Mouse (Mus musculus) right cerebral cortex, adult 18-20 months (tissue): ENCODE data around the gene A730049H05Rik.

Experiments
- DNase-seq: peaks from one replicate; pipeline ENCODE4 v3.0.0; 2022; ENCODE audit warnings: mixed read lengths

The A730049H05Rik gene

DNA sequence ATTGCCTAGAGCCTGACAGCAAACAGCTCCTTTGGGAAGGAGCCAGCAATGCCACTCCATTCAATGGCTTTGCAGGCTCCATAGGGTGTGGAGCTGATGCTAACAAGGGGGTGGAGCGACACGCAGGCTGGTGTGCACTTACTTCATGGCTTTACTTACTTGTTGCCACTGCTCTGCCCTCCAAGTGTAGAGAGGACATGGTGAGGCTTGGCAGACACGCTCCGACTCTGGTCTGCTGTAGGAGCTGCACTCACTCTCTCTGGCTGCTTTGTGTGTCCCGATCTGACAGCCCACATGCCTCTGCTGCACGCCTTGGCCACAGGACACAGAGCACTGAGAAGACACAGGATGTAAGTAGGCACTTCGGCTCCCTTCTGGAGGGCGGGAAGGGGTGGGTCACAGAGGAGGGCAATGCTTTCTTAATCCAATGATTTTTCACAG lies at the start of gene A730049H05Rik:
Gene A730049H05Rik, plus strand, starts transcription at position 168 of the 441 bp plus-strand sequence.
- no peak for DNase-seq

DNA sequence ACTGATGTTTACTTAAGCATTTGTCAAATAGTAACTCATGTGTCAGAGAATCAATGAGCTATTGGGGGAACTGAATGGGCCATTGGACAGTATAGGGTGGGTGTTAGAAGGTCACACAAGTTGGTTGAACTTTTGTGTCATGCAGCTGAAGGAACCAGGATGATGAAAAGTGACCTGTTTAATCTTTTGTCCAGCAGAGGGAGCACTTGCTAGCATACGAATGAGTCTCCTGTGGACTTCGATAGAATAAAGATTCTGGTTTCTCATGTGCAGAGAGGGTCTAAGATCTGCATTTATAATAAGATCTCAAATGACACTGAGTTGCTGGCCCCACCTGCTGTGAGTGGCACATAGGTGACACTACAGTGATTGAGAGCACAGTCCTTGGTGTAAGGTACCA lies 39.9 kb upstream of the A730049H05Rik start:
- DNase-seq: peak; percentile 31

DNA sequence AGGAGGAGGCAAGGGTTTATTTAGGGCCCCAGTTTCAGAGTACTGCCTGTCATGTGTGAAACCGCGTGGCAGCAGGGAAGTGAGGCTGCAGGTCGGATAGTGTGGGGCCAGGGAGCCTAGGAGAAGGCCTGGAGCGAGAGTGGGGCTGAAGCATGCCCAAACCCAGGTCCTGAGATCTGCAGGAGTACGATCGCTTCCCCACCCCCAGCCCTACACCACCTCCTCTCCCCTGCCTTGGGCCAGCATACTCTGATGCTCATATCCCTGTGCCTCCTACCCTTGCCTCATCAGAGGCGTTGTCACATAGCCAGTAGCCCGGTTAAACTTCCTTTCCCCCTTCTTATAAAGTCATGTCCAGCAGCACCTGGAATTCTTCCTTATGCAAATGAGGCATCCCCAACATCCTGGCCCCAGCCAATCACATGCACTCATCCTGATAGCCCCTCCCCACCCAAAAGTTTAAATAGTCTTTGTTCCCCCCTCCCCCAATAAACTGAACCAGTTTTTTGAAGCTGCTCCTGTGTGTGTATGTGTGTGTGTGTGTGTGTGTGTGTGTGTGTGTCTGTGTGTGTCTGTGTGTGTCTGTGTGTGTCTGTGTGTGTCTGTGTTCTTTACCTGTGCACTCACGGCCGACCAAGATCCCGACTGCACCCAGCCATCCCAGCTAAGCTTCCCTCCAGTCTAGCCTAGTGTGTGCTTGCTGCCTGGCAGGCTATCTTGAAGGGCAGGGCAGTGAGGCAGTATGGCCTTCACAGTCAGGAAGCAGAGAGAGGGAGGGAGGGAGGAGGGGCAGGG lies 36.9 kb upstream of the A730049H05Rik start:
- no peak for DNase-seq

DNA sequence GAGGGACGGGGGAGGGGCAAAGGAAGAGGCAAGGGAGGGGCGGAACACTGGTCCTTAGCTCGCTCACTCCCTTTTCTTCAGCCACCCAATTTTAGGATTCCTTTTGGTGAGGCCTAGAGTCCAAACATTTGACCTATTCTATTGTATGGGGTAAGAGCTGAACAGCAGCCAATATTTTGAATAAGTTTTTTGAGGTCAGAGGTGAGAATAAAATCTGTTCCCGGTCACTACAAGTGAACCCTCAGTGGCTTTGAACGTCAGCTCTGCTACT lies 36.4 kb upstream of the A730049H05Rik start:
- DNase-seq: no peak

DNA sequence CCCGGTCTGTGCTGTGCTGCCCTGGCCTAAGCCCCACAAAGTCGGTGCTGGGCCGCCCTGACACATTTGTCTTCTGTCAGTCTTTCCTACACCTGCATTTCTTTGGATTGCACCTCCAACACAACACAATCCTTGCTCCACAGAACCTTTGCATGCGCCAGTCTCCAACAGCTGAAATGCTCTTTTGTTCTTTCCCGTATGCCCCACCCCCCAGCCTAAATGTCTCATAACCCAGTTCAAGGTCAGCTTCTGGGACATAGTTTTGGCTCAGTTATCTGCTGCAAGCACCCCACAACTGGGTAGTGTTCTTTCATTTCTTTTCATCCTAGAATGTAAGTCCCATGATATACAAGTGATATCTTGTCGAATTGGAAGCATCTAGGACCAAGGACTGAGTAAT lies 34.8 kb upstream of the A730049H05Rik start:
- no peak for DNase-seq

DNA sequence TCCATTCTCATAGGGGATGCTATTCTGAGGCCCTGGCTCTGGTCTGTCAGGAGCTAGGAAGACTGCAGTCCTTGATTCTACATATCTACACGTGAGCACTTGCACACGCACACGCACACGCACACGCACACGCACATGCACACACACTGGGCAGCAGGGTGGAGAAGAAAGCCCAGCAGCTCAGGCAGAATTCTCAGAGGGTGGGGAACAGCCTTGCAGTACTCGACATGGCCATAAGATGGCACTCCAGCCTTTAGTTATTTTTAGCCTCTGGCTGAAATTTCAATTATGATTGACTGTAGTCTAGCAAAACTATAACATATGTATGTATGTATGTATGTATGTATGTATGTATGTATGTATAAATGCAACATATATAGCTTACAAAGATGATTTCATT lies 31.5 kb upstream of the A730049H05Rik start:
- peak; percentile 29 for DNase-seq

DNA sequence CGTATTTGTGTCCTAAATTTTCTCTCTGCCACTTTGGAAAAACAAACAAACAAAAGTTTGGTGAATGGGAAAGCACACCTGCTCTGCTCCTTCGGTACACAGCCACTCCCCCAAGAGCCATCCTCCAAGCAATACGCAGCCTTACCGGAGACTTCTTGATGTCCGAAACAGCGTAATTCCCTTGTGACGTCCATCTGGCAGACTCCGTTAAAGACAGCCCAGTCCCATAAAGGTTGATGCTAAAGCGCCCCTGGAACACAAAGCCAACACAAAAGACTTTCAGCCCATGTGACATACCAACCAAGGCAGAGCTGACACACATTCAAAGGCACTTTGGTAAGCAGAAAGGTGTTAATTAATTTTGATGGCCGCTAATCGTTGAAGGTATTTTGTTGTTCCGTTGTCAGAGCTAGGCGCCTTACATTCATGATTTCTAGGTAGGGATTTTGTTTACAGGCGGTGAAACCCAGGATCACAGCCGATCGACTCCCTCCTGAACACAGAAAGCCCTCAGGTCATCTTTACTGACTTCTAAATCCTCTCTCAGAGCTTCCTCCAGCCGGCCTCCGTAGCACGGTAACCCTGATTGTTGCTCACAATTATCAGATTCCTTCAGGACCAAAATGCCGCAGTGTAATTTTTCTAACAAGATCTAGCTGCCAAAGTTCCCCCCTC lies 29.4 kb upstream of the A730049H05Rik start:
- DNase-seq: no peak

DNA sequence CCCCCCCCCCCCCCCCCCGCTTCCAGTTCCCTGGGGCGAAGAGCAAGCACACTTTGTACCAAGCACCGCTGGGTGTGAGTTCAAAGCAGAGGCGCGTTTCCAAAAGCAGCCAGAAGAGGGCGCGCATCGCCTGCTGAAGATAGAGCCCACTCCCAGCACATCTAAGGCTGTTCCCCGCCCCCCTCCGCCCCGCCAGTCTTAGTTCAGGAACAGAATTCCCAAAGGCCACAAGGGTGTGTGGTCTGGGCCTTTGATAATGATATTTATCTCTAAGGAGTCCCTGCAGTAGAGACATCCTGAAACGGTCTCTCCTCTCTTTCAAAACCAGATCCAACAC lies 28.9 kb upstream of the A730049H05Rik start:
- peak; percentile 88 for DNase-seq

DNA sequence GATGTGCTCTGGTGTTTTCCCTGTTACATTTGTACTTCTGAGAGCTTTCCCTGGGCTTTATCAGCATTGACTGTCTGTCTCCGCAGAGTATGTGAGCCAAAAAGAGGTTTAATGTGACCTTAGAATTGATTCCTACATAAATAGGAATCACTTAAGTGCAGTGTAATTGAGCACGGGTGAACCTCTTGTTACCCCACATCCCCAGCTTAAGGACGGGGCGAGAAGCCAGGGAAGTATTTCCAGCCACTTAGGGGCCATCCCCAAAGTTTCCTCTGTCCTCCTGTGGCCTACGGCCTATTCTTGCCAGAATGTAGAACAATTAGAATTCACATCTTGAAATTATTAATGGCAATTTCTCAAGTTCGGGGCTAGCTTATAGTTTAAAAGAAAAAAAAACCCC lies 22.5 kb upstream of the A730049H05Rik start:
- DNase-seq: no peak

DNA sequence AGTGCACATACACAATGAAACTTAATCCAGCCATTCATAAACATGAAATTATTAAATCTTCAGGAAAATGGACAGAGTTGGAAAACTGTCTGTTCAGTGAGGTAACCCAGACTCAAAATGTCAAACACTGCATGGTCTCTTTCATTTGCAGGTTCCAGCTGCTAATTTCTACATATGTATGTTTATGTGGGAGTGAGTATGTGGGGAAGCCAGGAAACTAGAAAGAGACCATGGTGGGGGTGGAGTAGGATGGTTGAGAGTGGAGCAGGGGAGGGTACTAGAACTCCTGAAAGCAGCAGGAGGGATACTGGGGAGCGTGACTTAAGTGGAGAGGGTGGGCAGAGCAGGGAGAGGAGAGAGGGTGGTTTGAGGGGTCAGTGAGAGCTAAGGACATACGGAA lies 14.8 kb upstream of the A730049H05Rik start:
- no peak for DNase-seq

DNA sequence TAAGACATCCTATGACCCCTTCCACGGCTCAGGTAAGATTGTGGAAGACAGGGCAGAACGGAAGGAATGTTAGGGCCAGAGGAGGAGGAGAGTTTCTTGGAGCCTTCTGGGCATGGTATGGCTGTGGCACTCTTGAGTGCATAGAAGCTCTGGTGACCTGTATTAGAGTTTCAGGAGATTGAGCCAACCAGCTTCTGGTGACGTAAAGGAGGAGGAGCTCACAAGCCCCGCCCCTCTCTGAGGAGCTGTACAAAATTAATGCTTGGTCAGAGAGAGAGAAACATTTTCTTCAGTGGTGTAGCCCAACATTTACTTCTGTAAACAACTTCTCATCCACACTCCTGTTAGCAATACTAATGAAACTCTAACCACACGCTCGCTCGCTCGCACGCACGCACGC lies 13.9 kb upstream of the A730049H05Rik start:
- DNase-seq: no peak

DNA sequence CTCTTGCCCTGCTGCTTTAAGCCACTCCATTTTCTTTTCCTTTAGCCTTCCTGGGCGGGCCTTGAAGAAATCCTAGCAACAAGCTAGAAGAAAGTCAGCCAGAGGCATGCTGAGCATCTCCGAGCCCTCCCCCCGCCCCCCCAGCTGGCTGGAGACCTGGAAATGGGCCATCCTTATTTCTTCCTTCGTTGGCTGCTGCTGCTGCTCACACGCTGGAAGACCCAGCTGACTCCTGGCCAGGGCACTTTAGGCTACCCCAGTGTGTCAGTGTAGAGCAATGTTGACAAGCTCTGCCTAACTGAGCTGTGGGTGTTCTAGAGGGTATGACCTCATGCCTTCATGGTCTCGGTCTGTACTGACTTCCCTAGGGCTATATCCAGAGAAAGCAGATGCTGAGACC lies 13.1 kb upstream of the A730049H05Rik start:
- DNase-seq: no peak

DNA sequence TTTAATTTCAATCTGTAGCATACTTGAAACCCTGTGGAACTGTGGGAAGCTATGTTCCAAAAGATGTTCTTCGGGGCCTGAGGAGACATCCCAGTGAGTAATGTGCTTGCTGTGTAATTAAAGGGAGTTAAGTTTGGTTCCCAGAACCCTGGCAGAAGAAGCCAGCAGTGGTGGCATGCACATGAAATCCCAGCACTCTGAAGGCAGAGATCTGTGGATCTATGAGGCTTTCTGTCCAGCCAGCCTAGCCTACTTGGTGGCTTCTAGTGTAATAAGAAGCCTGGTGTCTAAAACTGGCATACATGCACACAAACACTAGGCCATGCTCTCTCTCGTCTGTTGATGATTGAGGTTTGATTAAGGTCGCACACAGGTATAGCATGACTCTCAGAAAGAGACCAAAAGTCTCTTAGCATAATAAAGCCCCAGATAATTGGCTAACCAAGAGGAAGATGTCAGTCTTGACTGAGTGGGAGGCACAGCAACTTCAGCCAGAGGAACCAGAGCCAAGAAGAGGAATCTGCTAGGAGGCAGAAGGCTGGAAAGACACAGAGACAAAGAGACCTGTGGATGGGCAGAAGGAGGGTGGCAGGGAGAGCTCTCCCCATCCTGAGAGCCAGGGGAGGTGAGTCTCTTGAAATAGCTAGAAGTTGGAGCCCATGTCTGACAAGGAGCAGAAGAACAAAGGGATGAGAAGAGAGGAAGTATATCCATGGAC lies 11.9 kb upstream of the A730049H05Rik start:
- no peak for DNase-seq

DNA sequence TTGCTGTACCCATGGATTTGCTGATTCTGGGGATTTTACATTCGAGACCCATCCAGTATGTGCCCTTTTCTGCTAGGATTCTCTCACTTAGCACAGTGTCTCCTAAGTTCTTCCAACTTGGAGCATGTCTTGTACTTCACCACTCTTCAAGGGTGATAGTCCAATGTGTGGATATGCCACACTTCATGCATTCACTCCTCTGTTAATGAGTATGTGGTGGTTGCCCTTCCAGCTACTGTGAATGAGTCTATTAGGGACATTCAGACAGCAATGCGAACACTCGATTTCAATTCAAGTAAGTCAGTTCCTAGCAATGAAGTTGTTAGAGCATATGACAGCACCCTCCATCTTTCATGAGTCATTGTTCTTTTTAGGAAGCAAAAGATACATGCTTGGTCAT lies 6.5 kb upstream of the A730049H05Rik start:
- no peak for DNase-seq

DNA sequence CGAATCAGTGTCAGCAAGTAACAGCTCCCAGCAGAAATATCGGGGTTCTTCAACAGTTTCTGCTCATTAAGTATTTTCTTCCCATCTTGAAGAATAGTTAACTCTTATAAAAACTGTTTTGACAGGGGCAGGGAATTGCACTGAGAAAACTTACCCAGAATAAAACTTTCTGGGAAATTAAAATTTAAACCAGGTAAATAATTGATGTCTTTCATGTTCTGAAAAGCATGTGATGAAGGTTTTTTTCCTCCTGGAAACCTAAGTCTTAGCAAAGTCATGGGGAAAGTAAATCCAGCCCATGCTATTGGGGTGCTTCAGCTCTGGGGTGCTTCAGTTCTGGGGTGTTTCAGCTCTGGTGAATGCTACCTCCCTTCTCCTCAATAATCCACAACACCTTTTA lies 5.7 kb upstream of the A730049H05Rik start:
- DNase-seq: no peak

DNA sequence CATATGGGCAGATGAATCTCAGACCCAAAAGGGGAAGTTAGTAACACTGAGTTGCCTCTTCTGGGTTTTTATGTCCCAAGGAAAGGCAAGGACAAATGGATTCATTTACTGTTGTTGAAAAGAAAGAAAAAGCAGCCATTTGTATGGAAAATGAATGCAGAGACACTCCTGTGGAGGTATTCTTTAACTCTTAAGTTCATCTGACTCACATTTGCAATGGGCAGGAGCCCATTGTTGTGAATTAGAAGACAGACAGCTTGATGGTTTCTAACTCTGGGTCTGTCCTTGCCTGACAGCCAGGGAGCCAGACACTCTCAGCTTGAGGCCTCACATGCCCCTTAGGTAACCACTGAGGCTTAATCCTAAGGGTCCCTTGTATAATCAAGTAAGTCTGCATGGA lies 4.7 kb upstream of the A730049H05Rik start:
- DNase-seq: no peak

DNA sequence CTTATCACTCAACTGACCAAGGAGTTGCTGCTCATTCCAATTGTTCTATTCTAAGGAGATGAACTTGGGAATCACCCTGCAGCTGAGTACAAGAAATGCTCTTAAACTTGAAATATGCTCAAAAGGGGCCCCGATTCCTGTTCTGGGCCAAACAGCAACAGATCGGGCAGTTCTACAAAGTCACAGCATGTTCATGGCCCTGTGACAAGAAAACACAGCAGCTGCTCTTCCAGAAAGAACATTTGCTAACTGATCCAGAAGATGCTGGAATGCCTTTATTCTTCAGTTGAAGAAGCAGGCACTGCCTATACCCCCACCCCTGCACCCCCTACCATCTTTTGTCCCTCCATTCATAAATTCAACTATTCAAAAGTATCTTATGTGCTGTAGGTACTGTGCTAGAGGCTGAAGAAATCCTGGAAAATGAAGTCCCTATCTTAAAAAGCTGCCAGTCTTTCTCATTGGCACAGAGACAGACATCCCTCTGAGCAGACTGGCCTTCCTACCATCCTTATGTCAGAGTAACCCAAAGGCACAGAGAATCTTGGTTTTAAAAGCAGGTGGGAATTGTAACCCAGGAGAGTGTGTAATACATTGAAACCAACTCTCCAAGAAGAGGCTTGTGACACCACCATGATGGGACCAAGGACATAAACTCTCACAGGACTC lies 3.4 kb upstream of the A730049H05Rik start:
- peak; percentile 5 for DNase-seq

DNA sequence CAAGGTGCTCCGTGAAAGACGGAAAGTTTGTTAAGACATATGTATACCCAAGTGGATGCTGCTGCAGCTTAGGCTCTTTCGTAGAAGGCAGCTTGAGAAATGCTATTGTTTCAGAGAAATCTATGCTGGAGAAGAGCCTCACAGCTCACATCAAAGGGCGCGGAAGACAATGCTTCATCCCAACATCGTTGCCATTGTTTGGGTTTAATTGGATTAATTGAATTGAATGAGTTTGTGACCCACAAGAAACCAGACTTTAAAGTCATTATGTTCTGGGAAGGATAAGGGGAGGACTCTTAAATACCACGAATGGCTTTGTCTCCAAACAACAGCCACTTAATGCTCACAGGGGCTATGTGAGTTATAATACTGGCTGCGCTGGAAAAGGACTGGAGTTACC lies 1.4 kb downstream of the A730049H05Rik start:
- DNase-seq: no peak

DNA sequence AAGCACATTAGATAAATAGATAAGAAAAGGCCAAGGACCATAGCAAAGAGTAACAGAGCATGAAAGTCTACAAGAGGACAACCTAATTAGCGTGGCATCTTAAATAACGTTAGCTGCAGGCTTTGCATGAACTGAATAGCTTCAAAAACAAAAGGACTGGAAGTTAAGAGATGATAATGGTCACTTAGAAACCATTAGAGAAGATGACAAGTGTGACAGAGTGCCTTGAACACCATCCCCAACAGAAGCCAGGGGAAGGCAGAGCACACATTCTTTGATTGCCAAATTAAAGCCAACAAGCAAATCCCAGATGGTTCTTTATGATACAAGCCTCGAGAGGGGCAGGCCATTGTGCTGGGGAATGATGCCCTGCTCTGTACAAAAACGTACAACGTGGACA lies 5.3 kb downstream of the A730049H05Rik start:
- no peak for DNase-seq

DNA sequence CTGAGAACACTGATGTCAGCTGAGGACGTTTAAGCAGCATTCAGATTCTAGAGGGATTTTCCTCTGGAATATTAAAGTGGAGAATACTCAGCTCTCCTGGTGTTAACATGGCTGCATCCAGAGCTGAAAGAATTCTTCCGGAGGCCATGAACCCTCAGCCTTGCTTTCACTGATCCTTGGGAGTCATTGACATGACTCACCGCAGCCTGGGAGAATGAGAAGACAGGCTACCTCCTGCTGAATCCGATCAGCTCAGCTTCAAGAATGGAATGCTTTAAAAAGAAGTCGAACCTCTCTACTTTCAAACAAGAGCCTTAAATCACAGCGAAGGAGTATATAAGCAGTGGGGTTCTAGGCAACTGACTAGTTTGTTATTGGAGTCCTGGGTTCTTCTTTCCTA lies 5.7 kb downstream of the A730049H05Rik start:
- DNase-seq: no peak

DNA sequence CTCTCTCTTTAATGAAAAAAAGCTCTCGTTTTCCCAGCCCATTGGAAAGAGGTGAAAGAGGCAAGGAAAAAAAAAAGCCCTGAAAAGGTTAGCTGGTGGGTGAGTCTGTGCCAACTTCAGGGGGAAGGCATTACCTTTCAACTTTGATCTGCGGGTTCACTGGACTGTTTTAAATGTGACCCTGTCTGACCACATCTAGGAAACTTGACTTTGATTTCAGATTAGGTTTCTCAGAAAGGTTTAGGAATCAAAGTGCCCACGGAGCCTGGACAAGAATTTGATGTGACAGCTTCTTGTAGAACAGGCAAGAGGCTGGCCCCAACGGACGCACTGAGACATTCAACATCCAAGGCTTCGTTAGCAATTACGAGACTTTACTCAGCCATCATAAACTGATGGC lies 7.7 kb downstream of the A730049H05Rik start:
- no peak for DNase-seq

DNA sequence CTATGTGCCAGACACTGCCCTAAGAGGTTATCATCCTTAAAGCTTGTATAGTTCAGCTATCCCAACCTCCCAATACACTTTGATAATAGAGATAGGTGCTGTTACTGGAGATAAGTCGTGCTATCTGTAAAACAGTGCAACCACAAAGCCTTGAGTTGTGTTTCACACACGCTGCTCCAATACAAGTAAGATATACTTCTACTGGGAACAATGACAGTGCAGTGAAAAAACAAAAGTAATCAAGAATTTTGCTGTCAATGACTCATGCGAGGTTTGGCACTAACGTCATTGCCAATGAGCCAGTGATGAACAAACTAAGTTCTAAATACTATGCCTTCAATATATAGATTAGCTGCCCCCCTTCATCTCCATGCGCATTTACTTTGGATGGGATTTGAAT lies 10.3 kb downstream of the A730049H05Rik start:
- no peak for DNase-seq

DNA sequence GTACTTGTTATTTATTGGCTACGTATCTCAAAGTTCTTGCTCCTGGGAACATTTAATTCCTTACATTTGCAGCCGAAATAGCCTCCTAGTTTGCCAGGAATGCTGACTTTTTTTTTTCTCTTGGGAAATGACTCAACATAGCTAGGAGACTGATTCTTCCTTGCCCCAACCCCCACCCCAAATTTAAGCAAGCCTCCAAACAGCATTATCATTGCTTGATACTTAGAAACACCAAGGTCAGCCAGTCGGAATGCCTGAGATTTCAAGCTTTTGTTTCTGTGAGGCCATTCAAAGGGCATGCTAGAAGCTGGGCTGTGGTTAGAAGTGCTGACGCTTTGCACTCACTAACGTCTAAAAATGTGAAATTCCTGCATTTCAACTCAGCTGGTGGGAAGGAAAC lies 11.1 kb downstream of the A730049H05Rik start:
- no peak for DNase-seq

DNA sequence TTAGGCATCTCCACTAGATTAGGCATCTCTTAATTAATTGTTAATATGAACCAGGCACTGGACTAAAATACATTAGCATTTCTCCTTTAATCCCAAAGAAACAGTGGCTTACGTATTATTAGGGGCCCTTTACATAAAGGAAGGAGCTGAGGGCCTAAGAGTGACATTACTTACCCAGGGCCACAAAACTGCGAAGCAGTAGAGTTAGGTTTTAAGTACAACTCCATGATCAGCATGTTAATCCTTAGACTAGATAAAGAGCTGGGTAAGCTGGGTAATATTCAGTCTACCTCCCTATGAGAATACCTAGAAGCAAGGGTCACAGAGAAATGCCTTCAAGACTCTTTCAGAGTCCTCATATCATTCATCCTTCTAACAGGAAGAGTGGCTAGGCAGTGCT lies 12.9 kb downstream of the A730049H05Rik start:
- DNase-seq: no peak
